Mouse (Mus musculus): ENCODE data around the gene Klk9. TPM values are rescaled to one million over a fixed set of nuclear protein-coding genes. Genes with fewer than 3 reads are reported as not detected.

Gene Klk9
- polyA plus RNA-seq, 1 experiment, result not detected

DNA sequence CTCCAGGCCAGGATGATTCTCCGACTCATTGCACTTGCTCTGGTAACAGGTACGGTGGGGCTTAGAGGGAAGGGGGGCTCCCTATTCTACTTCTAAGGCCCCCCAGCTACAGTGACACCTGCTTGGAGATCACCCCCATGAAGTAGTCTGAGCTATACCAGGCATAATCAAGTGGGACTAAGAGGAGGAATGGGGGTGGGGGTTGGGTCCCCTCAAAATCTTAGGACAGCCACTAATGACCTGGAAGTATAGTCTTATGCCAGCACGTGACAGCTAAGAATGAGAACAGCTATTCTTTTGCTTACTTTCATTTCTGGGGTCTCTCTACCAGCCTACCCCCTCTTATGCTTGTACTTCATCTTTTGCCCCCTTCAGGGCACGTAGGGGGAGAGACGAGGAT is 15.2 kb upstream of the Klk9 start:
- DNase-seq (ENCODE audit: low read depth), result no peak
- TF ChIP-seq POLR2A (IDR thresholded peaks at IDR 0.05; ENCODE audit: borderline replicate concordance, extremely low read depth, insufficient read depth, insufficient read length, poor library complexity, severe bottlenecking), result no peak
- TF ChIP-seq CTCF (IDR thresholded peaks at IDR 0.05; ENCODE audit: borderline replicate concordance, extremely low read depth, insufficient read depth, insufficient read length), result no peak

DNA sequence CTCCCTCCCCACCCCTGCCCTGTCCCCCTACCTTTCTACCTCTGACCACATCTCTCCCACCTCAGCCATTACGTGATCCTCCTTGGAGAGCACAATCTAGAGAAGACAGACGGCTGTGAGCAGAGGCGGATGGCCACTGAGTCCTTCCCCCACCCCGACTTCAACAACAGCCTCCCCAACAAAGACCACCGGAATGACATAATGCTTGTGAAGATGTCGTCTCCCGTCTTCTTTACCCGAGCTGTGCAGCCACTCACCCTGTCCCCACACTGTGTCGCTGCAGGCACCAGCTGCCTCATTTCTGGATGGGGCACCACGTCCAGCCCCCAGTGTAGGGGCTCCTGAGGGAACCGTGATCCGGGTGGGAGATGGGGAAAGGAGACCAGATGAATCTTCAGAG is 14.3 kb upstream of the Klk9 start:
- no peak for DNase-seq (ENCODE audit: low read depth)
- TF ChIP-seq CTCF (IDR thresholded peaks at IDR 0.05; ENCODE audit: borderline replicate concordance, extremely low read depth, insufficient read depth, insufficient read length), result no peak
- TF ChIP-seq POLR2A (IDR thresholded peaks at IDR 0.05; ENCODE audit: borderline replicate concordance, extremely low read depth, insufficient read depth, insufficient read length, poor library complexity, severe bottlenecking), result no peak

DNA sequence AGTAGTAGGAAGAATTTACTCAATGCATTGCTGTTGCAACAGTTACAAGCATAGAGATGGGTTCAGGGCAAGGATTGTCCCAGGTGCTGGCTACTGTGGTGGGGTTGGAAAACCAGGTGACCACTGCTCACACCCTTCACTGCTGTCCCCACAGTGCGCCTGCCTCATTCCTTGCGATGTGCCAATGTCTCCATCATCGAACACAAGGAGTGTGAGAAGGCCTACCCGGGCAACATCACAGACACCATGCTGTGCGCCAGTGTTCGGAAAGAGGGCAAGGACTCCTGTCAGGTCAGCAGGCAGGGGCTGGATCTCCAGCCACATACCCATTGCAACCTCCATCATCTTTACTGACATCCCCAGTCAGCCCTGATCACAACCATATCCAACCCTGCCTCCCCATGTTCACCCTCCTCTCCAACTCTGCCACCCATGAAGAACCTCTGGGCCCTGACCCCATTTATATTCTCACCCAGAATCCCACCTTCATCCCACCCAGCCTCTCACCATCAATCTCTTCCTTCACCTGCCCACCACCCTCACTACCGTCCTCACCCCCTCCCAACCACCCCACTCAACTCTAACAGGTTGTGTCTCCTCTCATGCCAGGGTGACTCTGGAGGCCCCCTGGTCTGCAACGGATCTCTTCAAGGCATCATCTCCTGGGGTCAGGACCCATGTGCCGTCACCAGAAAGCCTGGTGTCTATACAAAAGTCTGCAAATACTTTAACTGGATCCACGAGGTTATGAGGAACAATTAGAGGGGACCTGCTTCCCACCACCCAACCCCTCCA is 13.3 kb upstream of the Klk9 start:
- DNase-seq (ENCODE audit: low read depth), result no peak
- TF ChIP-seq POLR2A (IDR thresholded peaks at IDR 0.05; ENCODE audit: borderline replicate concordance, extremely low read depth, insufficient read depth, insufficient read length, poor library complexity, severe bottlenecking) (no peak), CTCF (IDR thresholded peaks at IDR 0.05; ENCODE audit: borderline replicate concordance, extremely low read depth, insufficient read depth, insufficient read length) (no peak)

DNA sequence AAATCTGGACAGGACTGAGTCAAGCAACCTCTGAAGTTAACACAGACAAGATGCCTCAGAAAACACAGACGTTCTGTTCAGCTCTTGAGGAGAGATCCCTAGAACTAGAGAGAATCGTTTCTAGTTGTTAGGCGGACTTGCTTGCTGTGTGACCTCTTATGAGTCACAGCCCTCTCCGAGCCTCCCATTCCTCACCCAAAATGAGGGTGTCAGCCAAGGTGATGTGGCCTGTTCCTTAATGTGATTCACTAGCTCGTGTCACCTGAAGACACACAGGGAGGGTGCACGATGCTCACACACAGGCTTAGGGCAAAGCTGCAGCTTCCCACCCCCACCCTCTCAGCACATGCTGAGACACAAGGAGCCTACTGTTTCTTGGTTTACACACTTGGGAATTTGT is 11.4 kb upstream of the Klk9 start:
- DNase-seq (ENCODE audit: low read depth), result no peak
- TF ChIP-seq POLR2A (IDR thresholded peaks at IDR 0.05; ENCODE audit: borderline replicate concordance, extremely low read depth, insufficient read depth, insufficient read length, poor library complexity, severe bottlenecking) (no peak), CTCF (IDR thresholded peaks at IDR 0.05; ENCODE audit: borderline replicate concordance, extremely low read depth, insufficient read depth, insufficient read length) (no peak)

DNA sequence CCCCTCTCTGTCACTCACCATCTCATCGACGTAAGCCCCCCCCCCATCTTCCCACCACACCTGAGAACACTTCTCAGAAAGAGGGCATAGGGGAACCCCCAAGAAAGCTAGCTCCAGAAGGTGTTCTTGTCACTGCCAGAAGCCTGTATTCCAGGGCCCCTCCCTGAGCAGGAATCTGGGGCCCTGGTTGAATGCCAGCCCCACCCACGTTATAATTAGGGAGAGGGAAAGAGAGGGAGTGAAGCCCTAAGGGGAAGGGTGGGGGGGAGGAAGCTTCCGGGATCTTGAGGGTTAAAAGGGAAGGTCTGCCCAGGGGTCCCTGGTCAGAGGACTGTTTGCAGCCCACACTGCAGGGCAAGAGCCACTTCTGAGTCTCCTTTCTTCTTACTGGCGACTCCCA is 10.9 kb upstream of the Klk9 start, which contains the start of gene Klk10:
Gene Klk10, plus strand, starts transcription at position 290 of the 400 bp plus-strand sequence.
- DNase-seq (ENCODE audit: low read depth), result no peak
- TF ChIP-seq CTCF (IDR thresholded peaks at IDR 0.05; ENCODE audit: borderline replicate concordance, extremely low read depth, insufficient read depth, insufficient read length) (no peak), POLR2A (IDR thresholded peaks at IDR 0.05; ENCODE audit: borderline replicate concordance, extremely low read depth, insufficient read depth, insufficient read length, poor library complexity, severe bottlenecking) (no peak)

DNA sequence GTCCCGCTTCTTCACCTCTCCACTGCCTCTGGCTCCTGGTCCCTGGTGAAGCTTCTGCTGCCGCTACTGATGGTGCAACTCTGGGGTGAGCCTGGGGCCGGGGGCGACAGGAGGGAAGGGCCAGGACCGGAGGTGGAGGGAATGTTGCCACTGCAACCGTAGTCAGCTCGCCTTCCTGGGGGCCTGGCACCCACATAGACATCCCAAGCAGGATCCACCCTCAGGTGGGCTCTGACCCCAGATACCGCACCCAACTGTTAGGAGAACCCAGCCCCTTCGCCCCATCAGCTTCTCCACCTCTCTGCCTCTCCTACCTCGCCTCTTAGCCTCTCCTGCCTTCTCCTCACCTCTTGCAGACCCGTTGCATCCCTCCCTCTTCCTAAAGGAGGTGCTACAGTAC is 10.2 kb upstream of the Klk9 start:
- DNase-seq (ENCODE audit: low read depth), result no peak
- TF ChIP-seq CTCF (IDR thresholded peaks at IDR 0.05; ENCODE audit: borderline replicate concordance, extremely low read depth, insufficient read depth, insufficient read length) (no peak), POLR2A (IDR thresholded peaks at IDR 0.05; ENCODE audit: borderline replicate concordance, extremely low read depth, insufficient read depth, insufficient read length, poor library complexity, severe bottlenecking) (no peak)

DNA sequence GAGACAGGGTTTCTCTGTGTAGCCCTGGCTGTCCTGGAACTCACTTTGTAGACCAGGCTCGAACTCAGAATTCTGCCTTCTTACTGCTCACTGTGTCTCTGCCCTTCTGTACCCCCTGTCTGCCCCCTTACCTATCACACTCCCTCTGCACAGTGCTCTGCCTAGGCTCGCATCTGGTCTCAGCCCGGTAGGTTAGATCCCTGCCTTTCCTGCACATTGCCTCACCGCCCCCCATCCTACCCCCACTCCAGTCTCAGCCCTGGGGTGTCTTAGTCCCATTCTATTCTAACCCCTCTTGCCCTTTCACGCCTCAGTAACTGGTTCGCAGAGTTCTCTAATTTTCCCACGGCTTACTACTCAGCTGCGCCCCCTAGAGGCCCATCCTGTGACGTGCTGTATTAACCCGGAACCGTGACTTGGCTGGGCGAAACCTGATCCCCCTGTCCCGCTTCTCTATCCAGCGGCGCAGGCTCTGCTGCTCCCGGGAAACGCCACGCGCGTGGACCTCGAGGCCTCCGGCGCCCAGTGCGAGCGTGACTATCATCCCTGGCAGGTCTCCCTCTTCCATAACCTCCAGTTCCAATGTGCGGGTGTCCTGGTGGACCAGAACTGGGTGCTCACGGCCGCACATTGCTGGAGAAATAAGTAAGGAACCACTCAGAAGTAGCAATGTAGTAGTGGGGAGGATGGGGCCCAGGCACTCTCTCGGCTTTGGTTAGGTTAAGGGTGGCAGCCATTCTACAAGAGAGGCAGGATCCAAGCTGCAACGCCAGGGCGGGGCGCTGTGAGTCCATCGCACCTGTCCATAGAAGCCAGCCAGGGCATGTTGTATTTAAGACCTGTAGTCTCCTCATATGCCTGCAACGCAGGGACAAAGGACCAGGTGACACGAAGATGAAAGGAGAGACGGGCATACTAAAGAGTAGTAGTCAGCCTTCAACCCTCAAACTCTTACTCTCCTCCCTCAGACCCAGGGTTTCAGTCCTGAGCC is 9.1 kb upstream of the Klk9 start:
- peak; percentile 75 for DNase-seq (ENCODE audit: low read depth)
- TF ChIP-seq POLR2A (IDR thresholded peaks at IDR 0.05; ENCODE audit: borderline replicate concordance, extremely low read depth, insufficient read depth, insufficient read length, poor library complexity, severe bottlenecking) (no peak), CTCF (IDR thresholded peaks at IDR 0.05; ENCODE audit: borderline replicate concordance, extremely low read depth, insufficient read depth, insufficient read length) (peak; percentile 91)

DNA sequence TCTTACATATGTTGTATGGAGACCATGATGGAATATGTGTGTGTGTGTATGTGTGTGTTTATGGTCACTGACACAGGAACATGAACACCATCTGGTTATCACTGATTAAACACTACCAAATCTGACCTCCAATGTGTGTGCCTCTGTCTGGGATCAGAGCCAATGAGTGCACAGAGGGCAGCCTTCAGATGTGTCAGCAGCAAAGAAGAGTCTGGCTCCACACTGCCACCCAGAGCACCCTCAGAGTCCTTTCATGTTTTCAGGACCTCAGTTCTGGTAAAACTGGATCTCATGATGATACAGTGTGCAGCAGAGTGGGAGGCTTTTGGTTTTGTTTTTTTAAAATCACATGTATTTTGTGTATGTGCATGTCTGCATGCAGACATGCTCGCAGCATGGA is 6.4 kb upstream of the Klk9 start:
- peak; percentile 29 for DNase-seq (ENCODE audit: low read depth)
- TF ChIP-seq CTCF (IDR thresholded peaks at IDR 0.05; ENCODE audit: borderline replicate concordance, extremely low read depth, insufficient read depth, insufficient read length) (0 out of 2 replicates have a peak, but pooled peaks have one; percentile 11), POLR2A (IDR thresholded peaks at IDR 0.05; ENCODE audit: borderline replicate concordance, extremely low read depth, insufficient read depth, insufficient read length, poor library complexity, severe bottlenecking) (no peak)

DNA sequence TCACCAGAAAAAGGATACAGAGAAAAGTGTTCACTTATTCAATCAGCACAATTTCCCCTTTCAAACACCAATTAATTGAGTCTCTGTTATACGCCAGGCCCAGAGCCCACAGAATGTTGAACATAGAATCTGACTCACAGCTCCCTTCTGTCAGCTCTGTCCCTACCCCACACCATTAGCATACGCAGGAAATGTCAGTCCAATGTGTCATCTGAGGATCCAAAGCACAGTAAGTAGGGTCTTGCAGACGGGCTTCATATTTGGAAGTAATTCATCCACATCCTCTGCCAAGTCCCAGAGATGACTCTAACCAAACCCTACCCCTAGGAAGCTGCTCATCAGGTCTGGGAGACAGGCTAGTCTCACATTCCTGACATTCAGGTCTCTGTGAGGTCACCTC is 3.6 kb upstream of the Klk9 start:
- TF ChIP-seq POLR2A (IDR thresholded peaks at IDR 0.05; ENCODE audit: borderline replicate concordance, extremely low read depth, insufficient read depth, insufficient read length, poor library complexity, severe bottlenecking) (no peak), CTCF (IDR thresholded peaks at IDR 0.05; ENCODE audit: borderline replicate concordance, extremely low read depth, insufficient read depth, insufficient read length) (no peak)
- no peak for DNase-seq (ENCODE audit: low read depth)

DNA sequence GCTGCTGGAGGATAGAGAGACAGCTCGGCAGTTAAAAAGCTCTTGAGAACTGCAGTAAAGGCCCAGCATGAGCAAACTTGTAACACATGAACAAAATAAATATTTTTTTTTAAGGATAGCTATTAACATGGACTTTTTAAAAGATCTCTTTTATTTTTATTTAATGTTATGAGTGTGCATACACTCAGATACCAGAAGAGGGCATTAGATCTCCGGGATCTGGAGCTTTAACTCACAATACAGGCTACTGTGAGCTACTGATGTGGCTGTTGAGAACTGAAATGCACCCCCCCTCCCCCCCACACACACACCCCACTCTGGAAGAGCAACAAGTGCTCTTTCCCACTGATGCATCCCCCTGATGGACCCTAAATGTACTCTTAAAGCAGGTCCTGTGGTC is 2.4 kb upstream of the Klk9 start:
- no peak for DNase-seq (ENCODE audit: low read depth)
- TF ChIP-seq POLR2A (IDR thresholded peaks at IDR 0.05; ENCODE audit: borderline replicate concordance, extremely low read depth, insufficient read depth, insufficient read length, poor library complexity, severe bottlenecking) (no peak), CTCF (IDR thresholded peaks at IDR 0.05; ENCODE audit: borderline replicate concordance, extremely low read depth, insufficient read depth, insufficient read length) (no peak)

DNA sequence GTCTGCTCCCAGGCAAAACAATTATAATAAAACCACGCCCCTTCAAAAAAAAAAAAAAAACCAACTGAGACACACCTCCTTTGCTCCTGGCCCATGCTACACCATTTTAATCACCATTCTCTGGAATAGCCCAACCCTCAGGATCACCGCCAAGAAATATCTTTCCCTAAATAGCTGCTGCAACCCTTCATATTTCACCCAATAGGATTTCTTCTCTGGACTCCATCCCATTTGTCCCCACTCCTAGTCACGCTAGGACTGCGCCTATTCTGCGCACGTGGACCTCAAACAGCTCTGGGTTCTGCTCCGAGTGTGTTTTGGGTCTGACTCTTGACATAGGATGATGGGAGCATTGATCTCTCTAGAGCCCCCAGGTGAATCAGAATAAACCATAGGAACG is 4.7 kb downstream of the Klk9 start:
- TF ChIP-seq CTCF (IDR thresholded peaks at IDR 0.05; ENCODE audit: borderline replicate concordance, extremely low read depth, insufficient read depth, insufficient read length) (no peak), POLR2A (IDR thresholded peaks at IDR 0.05; ENCODE audit: borderline replicate concordance, extremely low read depth, insufficient read depth, insufficient read length, poor library complexity, severe bottlenecking) (no peak)
- peak; percentile 2 for DNase-seq (ENCODE audit: low read depth)

Data from brain, embryonic 14.5 days (tissue).